In genomic region chr8:72571611-72572473, GRCm38 (mm10) we compare ENCODE assay signal across 8 mouse cellular contexts. TPM values are rescaled to one million over a fixed set of nuclear protein-coding genes. Genes with fewer than 3 reads are reported as not detected.
DNase-seq lines count a peak whose midpoint lies in the region; ATAC-seq and TF ChIP-seq lines count a peak whose summit lies in the region.

TSS of gene Tmem38a (plus strand) at chr8:72572055.

- peaks cover 3% of the 10 kb centered on the region; the same call in 1 of the 2 replicates for H3K4me1 ChIP-seq in embryonic facial prominence, embryonic 11.5 days (ENCODE audit: control insufficient read depth, insufficient read depth, low read length)
- H3K4me1 ChIP-seq in kidney, adult 2 months (ENCODE audit: control insufficient read depth, insufficient read depth, low read length), result peaks cover 12% of the 10 kb centered on the region
- peaks cover 23% of the 10 kb centered on the region for H3K4me1 ChIP-seq in limb, embryonic 13.5 days
- H3K4me1 ChIP-seq in midbrain, embryonic 15.5 days, result peaks cover 42% of the 10 kb centered on the region

- peak within 1 kb of the TSS; percentile 89 for H3K4me2 ChIP-seq in embryonic facial prominence, embryonic 11.5 days (ENCODE audit: low read depth, low read length)
- peak within 1 kb of the TSS; percentile 93 for H3K4me2 ChIP-seq in limb, embryonic 13.5 days (replicated peaks)
- H3K4me2 ChIP-seq in midbrain, embryonic 15.5 days, result peak within 1 kb of the TSS; percentile 96

- no peaks in the 10 kb centered on the region; the same call in 1 of the 2 replicates for H3K36me3 ChIP-seq in embryonic facial prominence, embryonic 11.5 days (replicated peaks; ENCODE audit: control insufficient read depth, insufficient read depth, low read depth, low read length)
- H3K36me3 ChIP-seq in kidney, adult 2 months (ENCODE audit: control insufficient read depth, insufficient read depth, low read length), result no peaks in the 10 kb centered on the region
- H3K36me3 ChIP-seq in limb, embryonic 13.5 days, result peaks cover 27% of the 10 kb centered on the region
- peaks cover 9% of the 10 kb centered on the region for H3K36me3 ChIP-seq in midbrain, embryonic 15.5 days (replicated peaks)

- H3K9ac ChIP-seq in embryonic facial prominence, embryonic 11.5 days (replicated peaks; ENCODE audit: low read length), result peak within 1 kb of the TSS; percentile 57
- H3K9ac ChIP-seq in limb, embryonic 13.5 days, result peak within 1 kb of the TSS; percentile 78
- peak within 1 kb of the TSS; percentile 71 for H3K9ac ChIP-seq in midbrain, embryonic 15.5 days

- peak within 1 kb of the TSS; percentile 54; the same call in 1 of the 2 replicates for H3K27ac ChIP-seq in embryonic facial prominence, embryonic 11.5 days (replicated peaks; ENCODE audit: low read depth, low read length)
- peak within 1 kb of the TSS; percentile 95 for H3K27ac ChIP-seq in kidney, adult 2 months (ENCODE audit: insufficient read depth, low read depth, low read length)
- peak within 1 kb of the TSS; percentile 95 for H3K27ac ChIP-seq in limb, embryonic 13.5 days
- H3K27ac ChIP-seq in midbrain, embryonic 15.5 days, result peak within 1 kb of the TSS; percentile 89

- no peaks in the 10 kb centered on the region for H3K27me3 ChIP-seq in embryonic facial prominence, embryonic 11.5 days (ENCODE audit: control insufficient read depth, insufficient read depth, low read length)
- no peaks in the 10 kb centered on the region for H3K27me3 ChIP-seq in kidney, adult 2 months (replicated peaks; ENCODE audit: control insufficient read depth, insufficient read depth, low read length)
- H3K27me3 ChIP-seq in limb, embryonic 13.5 days, result no peaks in the 10 kb centered on the region
- H3K27me3 ChIP-seq in midbrain, embryonic 15.5 days (replicated peaks), result no peaks in the 10 kb centered on the region

- H3K9me3 ChIP-seq in embryonic facial prominence, embryonic 11.5 days (replicated peaks; ENCODE audit: control insufficient read depth, low read length), result no peaks in the 10 kb centered on the region
- H3K9me3 ChIP-seq in limb, embryonic 13.5 days, result no peaks in the 10 kb centered on the region
- no peaks in the 10 kb centered on the region for H3K9me3 ChIP-seq in midbrain, embryonic 15.5 days

- peak; percentile 80 for DNase-seq in layer of hippocampus, adult 11-12 months (ENCODE audit: low spot score)
- no peak for DNase-seq in layer of hippocampus, adult 9-10 months (ENCODE audit: low spot score)
- DNase-seq in embryonic facial prominence, embryonic 11.5 days (ENCODE audit: low spot score), result peak; percentile 77
- DNase-seq in heart, adult 11 months, result peak; percentile 99
- peak; percentile 82 for DNase-seq in kidney, adult 2 months
- DNase-seq in spleen, postnatal 10 days (ENCODE audit: low spot score in 2 of 2), result peak; percentile 51 to 70

- peak within 1 kb of the TSS; percentile 64 for H3K4me3 ChIP-seq in embryonic facial prominence, embryonic 11.5 days (ENCODE audit: low read depth, low read length)
- H3K4me3 ChIP-seq in kidney, adult 2 months (ENCODE audit: insufficient read depth, low read depth, low read length), result peak within 1 kb of the TSS; percentile 82
- H3K4me3 ChIP-seq in limb, embryonic 13.5 days, result peak within 1 kb of the TSS; percentile 66
- H3K4me3 ChIP-seq in midbrain, embryonic 15.5 days, result peak within 1 kb of the TSS; percentile 75

- no peak for TF ChIP-seq CTCF in kidney, adult 2 months (conservative IDR thresholded peaks at IDR 0.05; ENCODE audit: insufficient read depth, insufficient read length, low read depth, low read length)

- peak; percentile 21; the same call in 1 of the 2 replicates for ATAC-seq in embryonic facial prominence, embryonic 11.5 days (replicated peaks; ENCODE audit: insufficient number of reproducible peaks, low FRiP score, low TSS enrichment, low read depth)
- peak; percentile 26; the same call in 1 of the 2 replicates for ATAC-seq in limb, embryonic 13.5 days (ENCODE audit: low FRiP score, low read depth)
- ATAC-seq in midbrain, embryonic 15.5 days (replicated peaks), result peak; percentile 35

- WGBS in embryonic facial prominence, embryonic 11.5 days, result under 1% methylated on average over 45 of the region's 45 CpGs
- under 1% methylated on average over 44 of the region's 45 CpGs for WGBS in kidney, adult 2 months
- 0% methylated on average over 45 of the region's 45 CpGs for WGBS in limb, embryonic 13.5 days
- WGBS in midbrain, embryonic 15.5 days, result under 1% methylated on average over 45 of the region's 45 CpGs

- TF ChIP-seq POLR2A in kidney, adult 2 months (IDR thresholded peaks at IDR 0.05; ENCODE audit: low read depth, low read length), result peak; percentile 33

RNA-seq across cellular contexts. Expression of gene Tmem38a, which starts in this region (rescaled TPM):
- polyA plus RNA-seq in embryonic facial prominence, embryonic 11.5 days (2014; fragmentation: Nextera tagmentation; extraction: Ambion mirVana), result 10.9 and 11.3 TPM in 2 replicates
- 34.0 and 40.8 TPM in 2 replicates for polyA plus RNA-seq in kidney, adult 2 months (2012; rRNA removed)
- polyA plus RNA-seq in limb, embryonic 13.5 days (2015; fragmentation: Nextera tagmentation; extraction: Ambion mirVana), result 26.7 and 27.6 TPM in 2 replicates
- 24.5 and 27.0 TPM in 2 replicates for polyA plus RNA-seq in midbrain, embryonic 15.5 days (2015; fragmentation: Nextera tagmentation; extraction: Ambion mirVana)
